Comparison of ENCODE assay signal across 26 mouse cellular contexts in genomic region chr10:127377700-127378099, GRCm38 (mm10). TPM values are rescaled to one million over a fixed set of nuclear protein-coding genes. Genes with fewer than 3 reads are reported as not detected.
"Had no signal": no experiment of that assay in that cellular context is flagged by ENCODE, and none has a peak within 500 bp of the region (broad histone marks: within the 10 kb centered on the region; RNA-seq: fewer than 3 reads in every experiment).

No protein-coding gene starts in this region.

- DNase-seq: kidney, adult 11 months; kidney, adult 8-10 months; kidney, postnatal 10 days; kidney, postnatal 36 days; layer of hippocampus, postnatal 36 days; left cerebral cortex, postnatal 4 days; lung, adult 18-20 months; lung, postnatal 10 days; lung, postnatal 36 days; right cerebral cortex, adult 18-20 months; right cerebral cortex, postnatal 14 days; right cerebral cortex, postnatal 4 days; thymus, adult 2 months; thymus, postnatal 25 days had no signal

- H3K27me3 ChIP-seq: intestine, embryonic 15.5 days; kidney, embryonic 15.5 days; limb, embryonic 12.5 days; limb, embryonic 15.5 days; lung, embryonic 15.5 days; megakaryocyte, embryonic 14.5 days; midbrain, embryonic 15.5 days; neural tube, embryonic 12.5 days; neural tube, embryonic 15.5 days had no signal

- H3K4me2 ChIP-seq: intestine, embryonic 15.5 days; kidney, embryonic 15.5 days; limb, embryonic 12.5 days; limb, embryonic 15.5 days; lung, embryonic 15.5 days; midbrain, embryonic 15.5 days; neural tube, embryonic 12.5 days; neural tube, embryonic 15.5 days had no signal

- H3K27ac ChIP-seq: intestine, embryonic 15.5 days; kidney, embryonic 15.5 days; left cerebral cortex, adult 2 months; limb, embryonic 12.5 days; limb, embryonic 15.5 days; lung, embryonic 15.5 days; midbrain, embryonic 10.5 days; midbrain, embryonic 15.5 days; neural tube, embryonic 12.5 days; neural tube, embryonic 15.5 days had no signal

- H3K9me3 ChIP-seq: intestine, embryonic 15.5 days; kidney, embryonic 15.5 days; limb, embryonic 15.5 days; lung, embryonic 15.5 days; midbrain, embryonic 10.5 days; midbrain, embryonic 15.5 days; neural tube, embryonic 12.5 days; neural tube, embryonic 15.5 days had no signal

- H3K36me3 ChIP-seq: intestine, embryonic 15.5 days; kidney, embryonic 15.5 days; limb, embryonic 12.5 days; limb, embryonic 15.5 days; lung, embryonic 15.5 days; midbrain, embryonic 10.5 days; midbrain, embryonic 15.5 days; neural tube, embryonic 12.5 days; neural tube, embryonic 15.5 days had no signal

- ATAC-seq: intestine, embryonic 15.5 days; midbrain, embryonic 15.5 days had no signal

- H3K4me3 ChIP-seq: intestine, embryonic 15.5 days; kidney, embryonic 15.5 days; left cerebral cortex, adult 2 months; limb, embryonic 12.5 days; limb, embryonic 15.5 days; lung, embryonic 15.5 days; megakaryocyte, embryonic 14.5 days; midbrain, embryonic 10.5 days; midbrain, embryonic 15.5 days; neural tube, embryonic 12.5 days; neural tube, embryonic 15.5 days had no signal

- H3K9ac ChIP-seq: intestine, embryonic 15.5 days; kidney, embryonic 15.5 days; limb, embryonic 12.5 days; limb, embryonic 15.5 days; lung, embryonic 15.5 days; midbrain, embryonic 15.5 days; neural tube, embryonic 12.5 days; neural tube, embryonic 15.5 days had no signal

RNA-seq across cellular contexts. Expression of gene Inhbc, which starts 7.5 kb away (rescaled TPM):
- polyA plus RNA-seq: limb, embryonic 12.5 days; limb, embryonic 15.5 days; midbrain, embryonic 10.5 days; midbrain, embryonic 15.5 days; neural tube, embryonic 12.5 days; neural tube, embryonic 15.5 days; thymus, adult 2 months had no signal

RNA-seq across cellular contexts. Expression of gene Inhbe, which starts 23.5 kb away (rescaled TPM):
- polyA plus RNA-seq: intestine, embryonic 15.5 days; kidney, embryonic 15.5 days; lung, embryonic 15.5 days; neural tube, embryonic 12.5 days; neural tube, embryonic 15.5 days; testis, adult 2 months; thymus, adult 2 months had no signal
